Mouse (Mus musculus): ENCODE data around the gene Gm11168.
"Not testable (repeated sequence)": the region's sequence is repeated elsewhere in the genome, so short reads cannot be mapped to it uniquely, and the experiment has no call there.

Gene Gm11168

GRCm38 (mm10) chr9:3024912-3025467 is 21.8 kb downstream of the Gm11168 start, which contains the start of gene Gm10717:
Gene Gm10717 (plus strand): TSS chr9:3025417.
- not testable (repeated sequence) for DNase-seq (ENCODE audit: extremely low read depth, low read depth, low spot score)

- not testable (repeated sequence) for DNase-seq (ENCODE audit: extremely low read depth, low read depth, low spot score)
Measured at GRCm38 (mm10) chr9:3025653-3026052, 22.5 kb downstream of the Gm11168 start.

GRCm38 (mm10) chr9:3026136-3026535 is 23.0 kb downstream of the Gm11168 start:
- DNase-seq (ENCODE audit: extremely low read depth, low read depth, low spot score), result not testable (repeated sequence)

- not testable (repeated sequence) for DNase-seq (ENCODE audit: extremely low read depth, low read depth, low spot score)
Measured at GRCm38 (mm10) chr9:3026741-3027140, 23.6 kb downstream of the Gm11168 start.

GRCm38 (mm10) chr9:3027200-3027599 is 24.1 kb downstream of the Gm11168 start:
- peak; percentile 42 for DNase-seq (ENCODE audit: extremely low read depth, low read depth, low spot score)

GRCm38 (mm10) chr9:3029276-3030000 is 26.3 kb downstream of the Gm11168 start:
- not testable (repeated sequence) for DNase-seq (ENCODE audit: extremely low read depth, low read depth, low spot score)

- DNase-seq (ENCODE audit: extremely low read depth, low read depth, low spot score), result peak; percentile 100
Measured at GRCm38 (mm10) chr9:3030677-3031318, 27.7 kb downstream of the Gm11168 start.

- DNase-seq (ENCODE audit: extremely low read depth, low read depth, low spot score), result not testable (repeated sequence)
Measured at GRCm38 (mm10) chr9:3034299-3034698, 31.2 kb downstream of the Gm11168 start, which contains the start of gene Gm17535. Gene Gm17535 (plus strand): TSS chr9:3034599.

- DNase-seq (ENCODE audit: extremely low read depth, low read depth, low spot score), result not testable (repeated sequence)
Measured at GRCm38 (mm10) chr9:3036577-3036976, 33.4 kb downstream of the Gm11168 start, which contains the start of gene Gm10715. Gene Gm10715 (plus strand): TSS chr9:3036877.

GRCm38 (mm10) chr9:3038161-3038560 is 35.0 kb downstream of the Gm11168 start:
- not testable (repeated sequence) for DNase-seq (ENCODE audit: extremely low read depth, low read depth, low spot score)
